Mouse (Mus musculus): Measurements from ENCODE around the gene Hsf5. TPM values are rescaled to one million over a fixed set of nuclear protein-coding genes. Genes with fewer than 3 reads are reported as not detected.

Gene Hsf5
- polyA plus RNA-seq, 1 experiment: 1.6 TPM

DNA sequence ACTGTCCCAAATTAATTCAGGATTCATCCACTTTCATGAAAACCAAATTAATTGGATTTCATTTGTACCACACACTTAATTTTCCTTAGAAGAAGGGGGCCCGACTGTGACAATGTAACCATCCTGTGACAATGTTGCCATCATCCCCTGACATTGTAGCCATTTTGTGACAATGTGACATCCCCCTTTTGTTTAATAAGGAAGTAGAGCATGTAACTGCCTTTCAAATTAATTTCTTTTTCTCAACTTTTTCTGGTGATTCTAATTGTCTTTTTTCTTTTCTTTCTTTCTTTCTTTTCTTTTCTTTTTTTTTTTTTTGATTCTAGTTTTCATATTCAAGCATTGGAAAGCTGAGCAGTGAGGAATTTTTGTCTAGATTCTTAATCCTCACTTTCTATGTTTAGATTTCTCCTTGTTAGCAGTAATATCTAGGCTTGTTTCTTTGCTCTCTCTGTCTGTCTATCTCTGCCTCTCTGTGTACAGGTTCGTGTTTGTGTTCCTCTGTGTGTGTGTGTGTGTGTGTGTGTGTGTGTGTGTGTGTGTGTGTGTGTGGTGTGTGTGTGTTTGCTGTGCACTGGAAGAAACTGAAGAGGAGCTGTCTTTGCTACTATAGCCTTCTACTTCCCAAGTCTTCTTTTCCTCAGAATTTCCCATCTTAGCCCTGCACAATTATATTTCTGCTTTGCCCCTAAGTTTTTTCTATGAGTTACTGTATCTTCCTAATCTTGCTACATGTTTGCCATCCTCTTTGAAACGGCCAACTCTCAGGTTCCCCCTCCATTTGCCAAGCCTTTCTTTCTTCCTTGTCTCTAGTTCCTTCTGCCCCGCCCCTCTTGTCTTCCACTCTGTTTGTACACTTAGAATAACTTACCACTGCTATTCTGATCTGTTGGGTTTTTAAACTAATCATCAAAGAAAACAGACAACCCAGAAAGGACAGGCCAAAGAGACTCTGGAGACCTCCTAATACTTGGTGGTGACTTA lies 50.4 kb downstream of the Hsf5 start:
- Histone ChIP-seq H3K9me3 (replicated peaks; ENCODE audit: control insufficient read depth, insufficient read depth, low read length, poor library complexity, severe bottlenecking) (no peaks in the 10 kb centered on the region), H3K9ac (ENCODE audit: low read depth, poor library complexity, severe bottlenecking) (no peak overlapping the region), H3K36me3 (ENCODE audit: control insufficient read depth, insufficient read depth, low read length, poor library complexity, severe bottlenecking) (no peaks in the 10 kb centered on the region), H3K4me3 (ENCODE audit: low read depth, low read length) (no peak overlapping the region), H3K27me3 (ENCODE audit: control insufficient read depth, insufficient read depth, low read length, poor library complexity, severe bottlenecking) (peaks cover 2% of the 10 kb centered on the region; the same call in 1 of the 2 replicates), H3K4me1 (ENCODE audit: control insufficient read depth, insufficient read depth, low read length) (no peaks in the 10 kb centered on the region), H3K27ac (ENCODE audit: insufficient read depth, low read length) (no peak overlapping the region)
- no peak for TF ChIP-seq EP300 (IDR thresholded peaks at IDR 0.05; ENCODE audit: insufficient read depth, low read depth, low read length)
- no peak for TF ChIP-seq POLR2A (IDR thresholded peaks at IDR 0.05; ENCODE audit: insufficient read depth, low read length)
- TF ChIP-seq CTCF (IDR thresholded peaks at IDR 0.05; ENCODE audit: low read depth, low read length): no peak

DNA sequence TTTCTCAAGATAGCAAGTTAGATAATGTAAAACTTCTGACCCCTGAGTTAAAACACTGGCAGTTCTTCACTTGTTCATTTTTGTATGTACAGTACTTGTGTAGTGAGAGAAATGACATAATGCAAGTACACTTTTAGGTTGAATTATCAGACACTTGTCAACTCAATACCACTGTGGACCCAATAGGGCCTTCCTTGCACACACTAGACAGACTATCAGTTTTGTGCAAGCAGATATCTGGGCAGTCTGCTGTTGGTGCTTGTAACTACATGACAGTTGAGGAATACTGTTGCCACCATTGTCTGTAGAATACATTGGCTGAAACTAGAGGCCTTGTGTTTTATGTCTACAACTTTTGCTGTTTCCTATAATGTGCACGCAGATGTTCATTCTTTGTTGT lies 56.3 kb downstream of the Hsf5 start:
- no peak overlapping the region for H3K9ac ChIP-seq (ENCODE audit: low read depth, poor library complexity, severe bottlenecking)
- H3K27me3 ChIP-seq (ENCODE audit: control insufficient read depth, insufficient read depth, low read length, poor library complexity, severe bottlenecking): no peaks in the 10 kb centered on the region
- no peaks in the 10 kb centered on the region for H3K36me3 ChIP-seq (ENCODE audit: control insufficient read depth, insufficient read depth, low read length, poor library complexity, severe bottlenecking)
- no peak overlapping the region for H3K4me3 ChIP-seq (ENCODE audit: low read depth, low read length)
- TF ChIP-seq EP300 (IDR thresholded peaks at IDR 0.05; ENCODE audit: insufficient read depth, low read depth, low read length): no peak
- TF ChIP-seq POLR2A (IDR thresholded peaks at IDR 0.05; ENCODE audit: insufficient read depth, low read length): no peak
- no peak for TF ChIP-seq CTCF (IDR thresholded peaks at IDR 0.05; ENCODE audit: low read depth, low read length)
- no peak overlapping the region for H3K27ac ChIP-seq (ENCODE audit: insufficient read depth, low read length)
- H3K4me1 ChIP-seq (ENCODE audit: control insufficient read depth, insufficient read depth, low read length): peaks cover 2% of the 10 kb centered on the region
- no peaks in the 10 kb centered on the region for H3K9me3 ChIP-seq (replicated peaks; ENCODE audit: control insufficient read depth, insufficient read depth, low read length, poor library complexity, severe bottlenecking)

DNA sequence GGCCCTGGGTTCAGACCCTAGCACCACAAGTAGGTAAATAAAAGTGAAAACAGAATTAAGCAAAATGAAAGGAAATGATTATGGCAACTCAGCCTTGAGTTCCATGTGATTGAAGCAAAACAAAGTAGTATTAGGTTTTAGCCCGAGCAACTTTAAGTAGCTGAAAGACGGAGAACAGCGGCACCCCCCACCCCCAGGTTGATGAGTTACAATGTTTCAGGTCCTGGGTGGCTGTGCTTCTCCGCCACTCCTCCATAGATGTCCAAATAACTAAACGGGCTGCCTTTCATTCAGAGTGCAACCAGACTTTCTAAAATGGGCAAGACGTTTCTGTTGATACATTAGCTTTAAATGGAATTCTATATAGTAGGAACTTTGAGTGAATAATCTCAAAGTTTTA lies 58.6 kb downstream of the Hsf5 start:
- Histone ChIP-seq H3K9ac (ENCODE audit: low read depth, poor library complexity, severe bottlenecking) (no peak overlapping the region), H3K4me1 (ENCODE audit: control insufficient read depth, insufficient read depth, low read length) (peaks cover 2% of the 10 kb centered on the region), H3K9me3 (replicated peaks; ENCODE audit: control insufficient read depth, insufficient read depth, low read length, poor library complexity, severe bottlenecking) (no peaks in the 10 kb centered on the region), H3K27ac (ENCODE audit: insufficient read depth, low read length) (no peak overlapping the region), H3K36me3 (ENCODE audit: control insufficient read depth, insufficient read depth, low read length, poor library complexity, severe bottlenecking) (no peaks in the 10 kb centered on the region), H3K4me3 (ENCODE audit: low read depth, low read length) (no peak overlapping the region), H3K27me3 (ENCODE audit: control insufficient read depth, insufficient read depth, low read length, poor library complexity, severe bottlenecking) (no peaks in the 10 kb centered on the region)
- no peak for TF ChIP-seq CTCF (IDR thresholded peaks at IDR 0.05; ENCODE audit: low read depth, low read length)
- no peak for TF ChIP-seq EP300 (IDR thresholded peaks at IDR 0.05; ENCODE audit: insufficient read depth, low read depth, low read length)
- TF ChIP-seq POLR2A (IDR thresholded peaks at IDR 0.05; ENCODE audit: insufficient read depth, low read length): no peak

DNA sequence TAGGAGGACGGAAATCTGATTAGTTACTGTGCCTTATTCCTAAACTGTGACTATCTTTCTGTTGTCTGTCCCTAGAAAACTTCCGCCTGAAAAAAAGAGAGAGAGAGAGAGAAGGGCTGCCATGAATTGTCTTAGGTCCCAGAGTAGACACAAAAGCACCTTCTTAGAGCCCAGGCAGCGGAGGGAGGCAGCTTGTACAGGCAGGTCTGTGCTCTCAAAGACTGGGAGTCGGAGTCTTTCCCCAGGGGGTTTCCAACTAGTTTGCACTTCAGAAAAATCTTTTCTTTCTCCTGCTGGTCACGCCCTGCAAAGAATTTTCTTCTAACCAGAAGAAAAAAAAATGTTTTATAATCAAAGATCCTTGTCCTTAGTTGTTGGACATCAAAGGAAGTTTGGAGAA lies 60.8 kb downstream of the Hsf5 start:
- no peaks in the 10 kb centered on the region for H3K27me3 ChIP-seq (ENCODE audit: control insufficient read depth, insufficient read depth, low read length, poor library complexity, severe bottlenecking)
- no peak overlapping the region for H3K4me3 ChIP-seq (ENCODE audit: low read depth, low read length)
- H3K4me1 ChIP-seq (ENCODE audit: control insufficient read depth, insufficient read depth, low read length): peaks cover 2% of the 10 kb centered on the region
- no peaks in the 10 kb centered on the region for H3K36me3 ChIP-seq (ENCODE audit: control insufficient read depth, insufficient read depth, low read length, poor library complexity, severe bottlenecking)
- TF ChIP-seq EP300 (IDR thresholded peaks at IDR 0.05; ENCODE audit: insufficient read depth, low read depth, low read length): 0 out of 2 replicates have a peak, but pooled peaks have one; percentile 25
- TF ChIP-seq CTCF (IDR thresholded peaks at IDR 0.05; ENCODE audit: low read depth, low read length): no peak
- TF ChIP-seq POLR2A (IDR thresholded peaks at IDR 0.05; ENCODE audit: insufficient read depth, low read length): no peak
- H3K27ac ChIP-seq (ENCODE audit: insufficient read depth, low read length): peak overlapping the region; percentile 51; the same call in 1 of the 2 replicates
- H3K9me3 ChIP-seq (replicated peaks; ENCODE audit: control insufficient read depth, insufficient read depth, low read length, poor library complexity, severe bottlenecking): no peaks in the 10 kb centered on the region
- H3K9ac ChIP-seq (ENCODE audit: low read depth, poor library complexity, severe bottlenecking): 0 out of 2 replicates have a peak overlapping the region, but pooled peaks have one; percentile 40

DNA sequence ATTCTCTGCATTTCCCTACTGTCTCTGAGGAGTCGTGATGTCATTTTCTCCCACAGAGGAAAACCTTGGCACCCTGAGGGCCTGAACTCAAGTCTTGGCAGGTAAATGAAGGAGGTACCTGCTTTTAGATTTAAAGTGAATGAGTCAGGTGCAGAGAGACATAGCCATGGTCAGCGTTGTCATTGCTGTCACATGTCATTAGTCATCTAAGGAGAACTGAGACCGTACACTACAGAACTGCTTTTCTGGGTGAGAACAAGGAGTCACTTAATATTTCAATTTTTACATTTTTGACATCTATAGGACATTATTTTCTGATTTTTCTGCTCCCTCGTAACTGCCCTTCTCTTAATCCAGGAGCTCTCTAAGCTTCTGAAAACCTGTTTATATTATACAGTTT lies 61.6 kb downstream of the Hsf5 start:
- TF ChIP-seq POLR2A (IDR thresholded peaks at IDR 0.05; ENCODE audit: insufficient read depth, low read length) (no peak), EP300 (IDR thresholded peaks at IDR 0.05; ENCODE audit: insufficient read depth, low read depth, low read length) (no peak), CTCF (IDR thresholded peaks at IDR 0.05; ENCODE audit: low read depth, low read length) (no peak)
- no peaks in the 10 kb centered on the region for H3K36me3 ChIP-seq (ENCODE audit: control insufficient read depth, insufficient read depth, low read length, poor library complexity, severe bottlenecking)
- no peak overlapping the region for H3K27ac ChIP-seq (ENCODE audit: insufficient read depth, low read length)

DNA sequence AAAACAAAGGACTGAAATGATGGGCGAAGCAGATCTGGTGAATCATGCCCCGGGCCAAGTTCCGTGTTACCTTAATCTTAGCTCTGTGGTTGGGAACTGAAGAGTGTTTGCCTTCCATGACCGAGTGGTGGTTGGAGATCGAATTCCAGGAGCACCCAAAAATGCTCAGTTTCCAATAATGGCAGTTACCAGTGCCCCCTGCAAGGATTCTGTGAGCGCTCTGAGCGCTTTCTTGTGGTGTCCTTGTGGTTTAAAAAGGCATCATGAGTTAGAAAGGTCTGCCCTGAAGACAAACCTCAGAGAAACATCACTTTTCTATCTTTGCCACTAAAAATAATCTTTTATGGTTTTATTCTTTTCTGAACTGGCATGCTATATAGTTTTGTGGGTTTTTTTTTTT lies 62.0 kb downstream of the Hsf5 start:
- Histone ChIP-seq H3K36me3 (ENCODE audit: control insufficient read depth, insufficient read depth, low read length, poor library complexity, severe bottlenecking) (no peaks in the 10 kb centered on the region), H3K27me3 (ENCODE audit: control insufficient read depth, insufficient read depth, low read length, poor library complexity, severe bottlenecking) (no peaks in the 10 kb centered on the region), H3K9ac (ENCODE audit: low read depth, poor library complexity, severe bottlenecking) (no peak overlapping the region), H3K4me3 (ENCODE audit: low read depth, low read length) (no peak overlapping the region), H3K4me1 (ENCODE audit: control insufficient read depth, insufficient read depth, low read length) (peaks cover 2% of the 10 kb centered on the region), H3K9me3 (replicated peaks; ENCODE audit: control insufficient read depth, insufficient read depth, low read length, poor library complexity, severe bottlenecking) (no peaks in the 10 kb centered on the region), H3K27ac (ENCODE audit: insufficient read depth, low read length) (no peak overlapping the region)
- TF ChIP-seq CTCF (IDR thresholded peaks at IDR 0.05; ENCODE audit: low read depth, low read length) (no peak), EP300 (IDR thresholded peaks at IDR 0.05; ENCODE audit: insufficient read depth, low read depth, low read length) (no peak), POLR2A (IDR thresholded peaks at IDR 0.05; ENCODE audit: insufficient read depth, low read length) (no peak)

More for the DNA sequence above, 61.6 kb downstream of the Hsf5 start:
- Histone ChIP-seq H3K9ac (ENCODE audit: low read depth, poor library complexity, severe bottlenecking) (no peak overlapping the region), H3K4me1 (ENCODE audit: control insufficient read depth, insufficient read depth, low read length) (peaks cover 2% of the 10 kb centered on the region), H3K27me3 (ENCODE audit: control insufficient read depth, insufficient read depth, low read length, poor library complexity, severe bottlenecking) (no peaks in the 10 kb centered on the region), H3K4me3 (ENCODE audit: low read depth, low read length) (no peak overlapping the region), H3K9me3 (replicated peaks; ENCODE audit: control insufficient read depth, insufficient read depth, low read length, poor library complexity, severe bottlenecking) (no peaks in the 10 kb centered on the region)
